Mouse (Mus musculus): ENCODE data around the gene Cbx5.
A peak's percentile ranks its signal among the peaks of the same experiment; 100 is the strongest.

Gene Cbx5

GRCm38 (mm10) chr15:103214971-103215907, 24.4 kb downstream of the Cbx5 start:
- peak; percentile 90 for DNase-seq (ENCODE audit: low spot score)

GRCm38 (mm10) chr15:103214149-103214548, 25.5 kb downstream of the Cbx5 start:
- no peak for DNase-seq (ENCODE audit: low spot score)

GRCm38 (mm10) chr15:103205156-103205555, 34.5 kb downstream of the Cbx5 start:
- no peak for DNase-seq (ENCODE audit: low spot score)

GRCm38 (mm10) chr15:103202088-103202793, 37.4 kb downstream of the Cbx5 start:
- no peak for DNase-seq (ENCODE audit: low spot score)

GRCm38 (mm10) chr15:103197785-103198184, 41.8 kb downstream of the Cbx5 start:
- DNase-seq (ENCODE audit: low spot score), result no peak

- no peak for DNase-seq (ENCODE audit: low spot score)
Observed at GRCm38 (mm10) chr15:103196835-103197234, 42.8 kb downstream of the Cbx5 start.

- DNase-seq (ENCODE audit: low spot score), result no peak
Observed at GRCm38 (mm10) chr15:103193606-103194005, 46.0 kb downstream of the Cbx5 start.

- DNase-seq (ENCODE audit: low spot score), result no peak
Observed at GRCm38 (mm10) chr15:103190531-103191462, 48.8 kb downstream of the Cbx5 start.

GRCm38 (mm10) chr15:103190083-103190482, 49.5 kb downstream of the Cbx5 start:
- DNase-seq (ENCODE audit: low spot score), result no peak

GRCm38 (mm10) chr15:103187803-103188202, 51.8 kb downstream of the Cbx5 start:
- DNase-seq (ENCODE audit: low spot score), result no peak

- DNase-seq (ENCODE audit: low spot score), result no peak
Observed at GRCm38 (mm10) chr15:103185462-103186198, 54.0 kb downstream of the Cbx5 start.

GRCm38 (mm10) chr15:103183651-103184610, 55.7 kb downstream of the Cbx5 start:
- DNase-seq (ENCODE audit: low spot score), result no peak

GRCm38 (mm10) chr15:103183135-103183534, 56.5 kb downstream of the Cbx5 start:
- DNase-seq (ENCODE audit: low spot score), result no peak

GRCm38 (mm10) chr15:103182166-103182790, 57.3 kb downstream of the Cbx5 start:
- no peak for DNase-seq (ENCODE audit: low spot score)

GRCm38 (mm10) chr15:103180406-103180805, 59.2 kb downstream of the Cbx5 start:
- DNase-seq (ENCODE audit: low spot score), result no peak

GRCm38 (mm10) chr15:103178767-103179166, 60.8 kb downstream of the Cbx5 start:
- DNase-seq (ENCODE audit: low spot score), result no peak

GRCm38 (mm10) chr15:103178137-103178536, 61.5 kb downstream of the Cbx5 start:
- DNase-seq (ENCODE audit: low spot score), result no peak

GRCm38 (mm10) chr15:103177611-103178041, 62.0 kb downstream of the Cbx5 start:
- DNase-seq (ENCODE audit: low spot score), result no peak

GRCm38 (mm10) chr15:103176874-103177421, 62.7 kb downstream of the Cbx5 start:
- peak; percentile 71 for DNase-seq (ENCODE audit: low spot score)
